Mouse (Mus musculus): ENCODE measurements around the gene Olfr461. TPM values are rescaled to one million over a fixed set of nuclear protein-coding genes. Genes with fewer than 3 reads are reported as not detected.

Olfr461 gene
- total RNA-seq (2023), result under 1 TPM; 0.15 to 0.20 TPM

GRCm38 (mm10) chr6:40554950-40555349, at the start of gene Olfr461:
Gene Olfr461 (minus strand): TSS chr6:40555050.

GRCm38 (mm10) chr6:40585645-40586044, 30.8 kb upstream of the Olfr461 start, which contains the start of gene Clec5a:
Gene Clec5a (minus strand): TSS chr6:40585821.

DNA sequence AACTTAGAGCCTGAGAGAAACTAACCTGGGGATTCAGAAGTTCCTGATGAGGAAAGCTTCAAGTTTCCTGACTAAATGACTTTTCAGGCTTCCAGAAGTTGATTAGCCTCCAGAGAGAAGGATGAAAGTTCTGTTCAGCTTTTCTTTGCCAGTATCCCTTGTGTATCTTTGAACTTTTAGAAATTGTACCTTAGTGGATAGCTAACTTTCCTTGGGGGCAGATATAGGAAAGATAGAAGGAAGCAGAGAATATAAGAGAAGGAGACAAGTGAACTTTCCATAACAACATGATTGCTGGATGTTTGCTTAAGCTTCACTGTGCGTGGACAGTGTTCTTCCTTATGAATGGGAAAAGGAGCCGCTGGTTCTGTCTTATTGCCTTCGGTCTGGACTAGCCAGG, 14.3 kb upstream of the Olfr461 start, which contains the start of gene Olfr460:
Olfr460 (plus strand) TSS at position 301 of the 400 bp plus-strand sequence.

GRCm38 (mm10) chr6:40519408-40519807, 35.4 kb downstream of the Olfr461 start, which contains the start of gene Prss37:
Gene Prss37 (minus strand): TSS chr6:40519508.

DNA sequence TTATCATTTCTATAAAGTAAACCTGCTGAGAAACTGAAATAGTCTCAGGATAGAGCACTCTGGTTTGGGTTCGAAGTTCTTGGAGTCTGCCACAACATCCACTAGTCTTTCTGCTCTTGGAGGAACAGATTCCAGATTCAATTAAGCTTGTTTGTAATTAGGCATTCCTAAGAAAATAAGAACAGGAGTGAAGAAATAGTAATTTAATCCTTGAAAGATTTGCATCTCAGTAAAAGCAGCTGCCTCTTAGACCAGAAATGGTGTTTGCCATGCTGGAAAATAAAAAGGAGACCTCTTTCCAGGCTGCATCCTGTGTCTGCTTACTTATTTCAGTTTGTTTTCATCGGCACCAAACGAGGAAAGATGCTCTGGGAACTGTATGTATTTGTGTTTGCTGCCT, 61.6 kb downstream of the Olfr461 start, which contains the start of gene Tas2r108:
Tas2r108 (plus strand) TSS at position 301 of the 400 bp plus-strand sequence.

Other genes starting within 250 kb of the Olfr461 start
- 1 to 10 TPM; 7.0 to 9.4 TPM for gene Agk, start 229.9 kb downstream of the Olfr461 start, total RNA-seq (2023)
- gene E330009J07Rik, start 118.9 kb downstream of the Olfr461 start, total RNA-seq (2023), result 10 to 100 TPM; 16.4 to 16.8 TPM
- not detected for gene Wee2, start 116.0 kb downstream of the Olfr461 start, total RNA-seq (2023)
- gene Ssbp1, start 83.7 kb downstream of the Olfr461 start, total RNA-seq (2023), result 10 to 100 TPM; 23.6 to 29.4 TPM
- not detected for gene Tas2r137, start 63.8 kb downstream of the Olfr461 start, total RNA-seq (2023)
- under 1 TPM in 1 of 2 experiments, not detected in 1; 0.42 TPM for gene Tas2r108, start 61.5 kb downstream of the Olfr461 start, total RNA-seq (2023)
- not detected for gene Prss37, start 35.5 kb downstream of the Olfr461 start, total RNA-seq (2023)
- gene Olfr460, start 14.4 kb upstream of the Olfr461 start, total RNA-seq (2023), result not detected
- 100 to 1,000 TPM; 158 to 175 TPM for gene Clec5a, start 30.8 kb upstream of the Olfr461 start, total RNA-seq (2023)
- not detected for gene Tas2r138, start 58.3 kb upstream of the Olfr461 start, total RNA-seq (2023)
- gene Mgam, start 73.8 kb upstream of the Olfr461 start, total RNA-seq (2023), result 100 to 1,000 TPM; 101 to 129 TPM